Mouse (Mus musculus): Measurements from ENCODE around the gene Chrm3. TPM values are rescaled to one million over a fixed set of nuclear protein-coding genes. Genes with fewer than 3 reads are reported as not detected.
A peak's percentile ranks its signal among the peaks of the same experiment; 100 is the strongest.
"Not testable (repeated sequence)": the region's sequence is repeated elsewhere in the genome, so short reads cannot be mapped to it uniquely, and the experiment has no call there.

Gene Chrm3
- polyA plus RNA-seq (2014; fragmentation: Nextera tagmentation; extraction: Ambion mirVana) = 0.53 and 0.61 TPM in 2 replicates

DNA sequence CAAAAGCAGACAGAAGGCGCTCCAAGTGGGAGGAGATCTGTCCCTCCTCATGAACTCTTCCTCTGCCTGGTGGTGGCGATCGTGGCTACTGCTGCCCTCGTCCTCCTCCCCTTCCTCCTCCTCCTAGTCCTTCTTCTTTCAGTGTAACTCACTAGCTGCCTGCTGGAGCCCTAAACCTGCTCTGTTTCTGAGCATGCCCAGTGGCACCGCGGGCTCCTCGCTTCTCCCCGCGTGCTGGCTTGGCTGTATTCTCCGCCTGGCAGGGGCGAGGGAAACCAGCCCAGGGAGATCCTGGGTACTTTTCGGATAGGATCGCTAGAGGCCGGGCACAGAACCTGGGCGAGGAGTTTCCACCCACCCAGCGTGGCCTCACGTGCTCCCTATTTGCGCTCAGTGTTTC lies at the start of gene Chrm3:
TSS of gene Chrm3 (minus strand) at position 71 of the 400 bp plus-strand sequence.
- no peaks in the 10 kb centered on the region for H3K4me1 ChIP-seq (ENCODE audit: control insufficient read depth, insufficient read depth, low read length)
- peak; percentile 59 for DNase-seq (ENCODE audit: low spot score)
- H3K27me3 ChIP-seq (ENCODE audit: control insufficient read depth, insufficient read depth, low read length) = peaks cover 29% of the 10 kb centered on the region
- H3K4me3 ChIP-seq (ENCODE audit: low read depth, low read length) = peak within 1 kb of the TSS; percentile 53
- peak within 1 kb of the TSS; percentile 37 for H3K9ac ChIP-seq (replicated peaks; ENCODE audit: low read length)
- H3K9me3 ChIP-seq (replicated peaks; ENCODE audit: control insufficient read depth, low read length) = no peaks in the 10 kb centered on the region
- 2% methylated on average over 18 of the region's 18 CpGs for WGBS
- H3K4me2 ChIP-seq (ENCODE audit: low read depth, low read length) = peak within 1 kb of the TSS; percentile 90
- ATAC-seq (replicated peaks; ENCODE audit: insufficient number of reproducible peaks, low FRiP score, low TSS enrichment, low read depth) = peak; percentile 61
- H3K36me3 ChIP-seq (replicated peaks; ENCODE audit: control insufficient read depth, insufficient read depth, low read depth, low read length) = no peaks in the 10 kb centered on the region
- no peak within 1 kb of the TSS for H3K27ac ChIP-seq (replicated peaks; ENCODE audit: low read depth, low read length)

DNA sequence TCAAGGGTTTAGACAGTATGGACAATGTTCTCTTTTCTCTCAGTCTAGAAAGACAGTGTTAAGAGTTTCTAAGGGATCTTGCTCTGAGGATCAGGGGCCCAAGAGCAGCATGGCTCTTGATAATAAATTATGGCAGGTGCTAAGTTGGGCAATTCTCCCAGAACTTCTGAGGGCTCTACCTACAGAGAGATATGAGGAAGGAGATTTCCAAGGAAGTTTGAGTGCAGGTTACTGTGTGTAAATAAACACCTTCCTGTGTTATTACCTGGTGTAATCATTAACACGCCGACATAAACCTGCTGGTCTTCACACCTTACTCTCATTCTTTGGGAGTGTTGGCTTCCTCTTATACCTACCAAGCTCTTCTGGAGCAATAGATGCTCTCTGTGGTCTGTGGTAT lies 33.7 kb upstream of the Chrm3 start:
- Histone ChIP-seq H3K36me3 (replicated peaks; ENCODE audit: control insufficient read depth, insufficient read depth, low read depth, low read length) (no peaks in the 10 kb centered on the region), H3K9me3 (replicated peaks; ENCODE audit: control insufficient read depth, low read length) (no peaks in the 10 kb centered on the region), H3K27ac (replicated peaks; ENCODE audit: low read depth, low read length) (no peak overlapping the region), H3K9ac (replicated peaks; ENCODE audit: low read length) (no peak overlapping the region), H3K4me3 (ENCODE audit: low read depth, low read length) (no peak overlapping the region), H3K4me1 (ENCODE audit: control insufficient read depth, insufficient read depth, low read length) (no peaks in the 10 kb centered on the region), H3K27me3 (ENCODE audit: control insufficient read depth, insufficient read depth, low read length) (no peaks in the 10 kb centered on the region), H3K4me2 (ENCODE audit: low read depth, low read length) (no peak overlapping the region)
- ATAC-seq (replicated peaks; ENCODE audit: insufficient number of reproducible peaks, low FRiP score, low TSS enrichment, low read depth) (no peak), DNase-seq (ENCODE audit: low spot score) (no peak)
- 81% methylated on average over 2 of the region's 2 CpGs for WGBS

DNA sequence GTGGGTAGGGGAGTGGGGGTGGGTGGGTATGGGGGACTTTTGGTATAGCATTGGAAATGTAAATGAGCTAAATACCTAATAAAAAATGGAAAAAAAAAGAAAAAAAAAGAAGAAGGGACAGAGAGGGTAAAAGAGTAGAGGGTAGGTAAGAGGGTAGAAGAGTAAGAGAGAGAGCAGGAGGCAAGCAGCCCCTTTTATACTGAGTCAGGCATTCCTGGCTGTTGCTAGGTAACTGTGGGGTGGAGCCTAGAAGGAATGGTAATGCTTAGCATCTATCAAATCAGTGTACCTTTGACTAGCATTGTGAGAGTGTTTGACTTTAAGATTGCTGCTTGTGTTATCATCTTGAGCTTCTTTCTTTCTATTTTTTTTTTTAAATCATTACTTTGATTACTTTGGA lies 14.8 kb upstream of the Chrm3 start:
- ATAC-seq (replicated peaks; ENCODE audit: insufficient number of reproducible peaks, low FRiP score, low TSS enrichment, low read depth); H3K27ac ChIP-seq (replicated peaks; ENCODE audit: low read depth, low read length); H3K4me2 ChIP-seq (ENCODE audit: low read depth, low read length); DNase-seq (ENCODE audit: low spot score); H3K4me3 ChIP-seq (ENCODE audit: low read depth, low read length); H3K9ac ChIP-seq (replicated peaks; ENCODE audit: low read length); H3K36me3 ChIP-seq (replicated peaks; ENCODE audit: control insufficient read depth, insufficient read depth, low read depth, low read length); H3K27me3 ChIP-seq (ENCODE audit: control insufficient read depth, insufficient read depth, low read length); H3K9me3 ChIP-seq (replicated peaks; ENCODE audit: control insufficient read depth, low read length); H3K4me1 ChIP-seq (ENCODE audit: control insufficient read depth, insufficient read depth, low read length): not testable (repeated sequence)

DNA sequence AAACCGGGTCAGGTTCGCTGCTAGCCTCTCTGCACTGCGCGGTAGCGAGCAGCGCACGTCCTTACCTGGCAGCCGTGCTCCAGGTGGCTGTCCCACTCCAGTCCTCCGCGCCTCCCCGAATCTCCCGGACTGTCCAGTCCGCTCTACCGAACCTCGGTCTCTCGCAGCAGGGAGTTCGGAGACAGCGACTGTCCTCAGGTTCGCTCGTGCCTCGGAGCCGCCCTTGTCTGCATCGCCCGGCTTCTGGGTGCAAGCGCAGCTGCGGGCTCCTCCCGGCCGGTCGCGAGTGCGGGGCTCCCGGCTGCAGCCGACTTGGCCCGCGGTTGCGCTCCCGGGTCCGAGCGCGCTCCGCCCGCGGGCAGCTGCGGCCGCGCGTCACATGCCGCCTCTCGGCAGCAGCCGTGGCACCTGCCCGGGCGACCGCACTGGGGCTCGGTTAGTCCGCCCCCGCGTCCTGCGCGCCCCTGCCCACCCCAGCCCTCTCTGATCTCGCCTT lies 400 bp downstream of the Chrm3 start:
- H3K4me2 ChIP-seq (ENCODE audit: low read depth, low read length) = peak overlapping the region; percentile 90
- under 1% methylated on average over 60 of the region's 60 CpGs for WGBS
- no peaks in the 10 kb centered on the region for H3K36me3 ChIP-seq (replicated peaks; ENCODE audit: control insufficient read depth, insufficient read depth, low read depth, low read length)
- peak; percentile 33 for DNase-seq (ENCODE audit: low spot score)
- ATAC-seq (replicated peaks; ENCODE audit: insufficient number of reproducible peaks, low FRiP score, low TSS enrichment, low read depth) = 0 out of 2 replicates have a peak, but pooled peaks have one; percentile 65
- H3K4me3 ChIP-seq (ENCODE audit: low read depth, low read length) = peak overlapping the region; percentile 53
- peak overlapping the region; percentile 37 for H3K9ac ChIP-seq (replicated peaks; ENCODE audit: low read length)
- peaks cover 29% of the 10 kb centered on the region for H3K27me3 ChIP-seq (ENCODE audit: control insufficient read depth, insufficient read depth, low read length)
- H3K9me3 ChIP-seq (replicated peaks; ENCODE audit: control insufficient read depth, low read length) = no peaks in the 10 kb centered on the region
- H3K27ac ChIP-seq (replicated peaks; ENCODE audit: low read depth, low read length) = no peak overlapping the region
- H3K4me1 ChIP-seq (ENCODE audit: control insufficient read depth, insufficient read depth, low read length) = no peaks in the 10 kb centered on the region

DNA sequence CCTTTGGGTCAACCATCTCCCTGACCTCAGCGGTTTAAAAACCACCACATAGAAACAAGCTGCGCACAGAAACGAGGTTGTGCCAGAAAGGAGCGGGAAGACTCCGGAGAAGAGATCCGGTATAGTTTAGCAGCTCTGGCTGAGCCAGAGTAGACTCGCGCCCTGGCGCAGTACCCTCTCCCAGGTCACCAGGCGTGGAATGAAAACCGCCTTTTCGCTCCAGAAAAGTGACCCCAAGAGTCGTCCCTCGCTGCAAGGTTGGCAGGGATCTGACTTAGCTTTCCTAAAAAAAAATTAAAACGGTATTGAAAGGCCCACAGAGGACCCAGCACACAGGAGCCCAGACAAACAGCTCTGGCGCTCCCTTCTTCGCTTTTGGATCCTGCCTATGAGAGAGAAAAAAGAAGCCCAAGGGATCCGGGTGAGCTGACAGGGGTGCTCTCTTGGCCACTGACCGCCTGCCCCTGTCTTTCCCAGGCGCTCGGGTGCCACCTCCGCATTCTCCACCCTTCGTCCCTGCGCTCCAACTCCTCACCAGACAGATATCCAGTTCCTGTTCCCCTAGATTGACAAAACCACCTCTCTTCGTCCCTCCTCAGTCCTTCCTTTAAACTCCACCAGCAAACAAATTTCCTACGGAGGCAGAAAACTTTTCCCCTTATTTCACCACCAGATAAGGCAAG lies 990 bp downstream of the Chrm3 start:
- no peaks in the 10 kb centered on the region for H3K36me3 ChIP-seq (replicated peaks; ENCODE audit: control insufficient read depth, insufficient read depth, low read depth, low read length)
- ATAC-seq (replicated peaks; ENCODE audit: insufficient number of reproducible peaks, low FRiP score, low TSS enrichment, low read depth) = 0 out of 2 replicates have a peak, but pooled peaks have one; percentile 40
- peak overlapping the region; percentile 53 for H3K4me3 ChIP-seq (ENCODE audit: low read depth, low read length)
- peaks cover 29% of the 10 kb centered on the region for H3K27me3 ChIP-seq (ENCODE audit: control insufficient read depth, insufficient read depth, low read length)
- H3K9me3 ChIP-seq (replicated peaks; ENCODE audit: control insufficient read depth, low read length) = no peaks in the 10 kb centered on the region
- whole genome bisulfite sequencing = 3% methylated on average over 26 of the region's 26 CpGs
- H3K4me1 ChIP-seq (ENCODE audit: control insufficient read depth, insufficient read depth, low read length) = no peaks in the 10 kb centered on the region
- peak overlapping the region; percentile 32 for H3K9ac ChIP-seq (replicated peaks; ENCODE audit: low read length)
- peak overlapping the region; percentile 90 for H3K4me2 ChIP-seq (ENCODE audit: low read depth, low read length)
- H3K27ac ChIP-seq (replicated peaks; ENCODE audit: low read depth, low read length) = no peak overlapping the region
- peak; percentile 20 for DNase-seq (ENCODE audit: low spot score)

DNA sequence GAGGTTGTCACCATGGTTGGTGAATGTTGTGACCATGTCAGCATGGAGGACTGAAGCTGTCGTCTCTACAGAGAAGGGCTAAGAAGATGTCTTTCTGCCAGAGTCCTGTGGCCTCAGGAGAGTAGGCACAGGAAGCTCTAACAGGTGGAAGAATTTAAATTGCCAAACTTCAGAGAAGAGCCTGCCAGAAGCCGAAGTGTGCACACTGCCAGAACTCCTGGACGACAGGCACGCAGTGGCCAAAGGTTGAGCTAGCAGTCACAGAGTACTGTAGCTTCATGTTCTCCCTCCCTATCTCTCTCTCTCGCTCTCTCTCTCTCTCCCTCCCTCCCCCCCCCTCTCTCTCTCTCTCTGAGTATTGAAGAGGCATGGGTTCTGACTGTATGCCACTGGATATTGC lies 4.9 kb downstream of the Chrm3 start:
- Histone ChIP-seq H3K36me3 (replicated peaks; ENCODE audit: control insufficient read depth, insufficient read depth, low read depth, low read length) (no peaks in the 10 kb centered on the region), H3K9ac (replicated peaks; ENCODE audit: low read length) (no peak overlapping the region), H3K27ac (replicated peaks; ENCODE audit: low read depth, low read length) (no peak overlapping the region), H3K9me3 (replicated peaks; ENCODE audit: control insufficient read depth, low read length) (no peaks in the 10 kb centered on the region), H3K4me2 (ENCODE audit: low read depth, low read length) (no peak overlapping the region), H3K27me3 (ENCODE audit: control insufficient read depth, insufficient read depth, low read length) (peaks cover 23% of the 10 kb centered on the region), H3K4me1 (ENCODE audit: control insufficient read depth, insufficient read depth, low read length) (no peaks in the 10 kb centered on the region), H3K4me3 (ENCODE audit: low read depth, low read length) (no peak overlapping the region)
- 67% methylated on average over 5 of the region's 5 CpGs for WGBS
- DNase-seq (ENCODE audit: low spot score) = no peak
- no peak for ATAC-seq (replicated peaks; ENCODE audit: insufficient number of reproducible peaks, low FRiP score, low TSS enrichment, low read depth)

DNA sequence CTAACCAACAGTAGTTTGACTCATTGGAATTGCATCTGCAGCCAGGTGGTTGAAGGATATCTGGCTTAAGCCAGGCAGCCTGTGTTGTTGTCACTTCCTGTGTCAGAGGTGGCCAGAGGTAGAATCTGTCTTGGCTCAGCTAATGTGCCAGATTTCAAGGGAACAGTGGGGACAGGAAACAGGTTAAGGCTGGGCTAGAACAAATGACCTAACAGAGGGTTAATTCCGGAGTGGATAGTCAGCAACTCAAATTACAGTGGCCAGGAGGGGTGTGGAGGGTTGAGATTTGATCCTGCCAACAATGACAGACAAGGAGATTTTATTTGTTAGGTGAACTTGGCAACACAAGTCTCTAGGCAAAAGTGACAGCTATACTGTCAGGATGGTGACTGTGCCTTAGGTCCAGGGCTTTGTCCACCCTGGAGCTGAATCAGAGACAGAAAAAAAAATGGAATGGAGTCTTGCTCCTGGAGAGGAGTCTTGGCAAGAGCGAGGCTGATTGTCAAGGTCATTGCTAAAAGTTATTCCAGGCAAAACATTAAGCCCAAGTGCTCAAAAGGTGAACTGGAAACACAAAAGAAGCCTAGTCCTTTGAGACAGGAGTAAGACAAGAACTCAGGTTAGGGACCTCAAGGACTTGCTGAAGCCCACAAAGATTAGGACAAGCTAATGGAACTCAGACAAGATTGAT lies 5.6 kb downstream of the Chrm3 start:
- H3K27ac ChIP-seq (replicated peaks; ENCODE audit: low read depth, low read length) = no peak overlapping the region
- no peaks in the 10 kb centered on the region for H3K36me3 ChIP-seq (replicated peaks; ENCODE audit: control insufficient read depth, insufficient read depth, low read depth, low read length)
- H3K4me1 ChIP-seq (ENCODE audit: control insufficient read depth, insufficient read depth, low read length) = no peaks in the 10 kb centered on the region
- 57% methylated on average over 2 of the region's 2 CpGs for WGBS
- H3K27me3 ChIP-seq (ENCODE audit: control insufficient read depth, insufficient read depth, low read length) = peaks cover 15% of the 10 kb centered on the region
- DNase-seq (ENCODE audit: low spot score) (no peak), ATAC-seq (replicated peaks; ENCODE audit: insufficient number of reproducible peaks, low FRiP score, low TSS enrichment, low read depth) (no peak)
- no peak overlapping the region for H3K9ac ChIP-seq (replicated peaks; ENCODE audit: low read length)
- H3K9me3 ChIP-seq (replicated peaks; ENCODE audit: control insufficient read depth, low read length) = no peaks in the 10 kb centered on the region
- no peak overlapping the region for H3K4me3 ChIP-seq (ENCODE audit: low read depth, low read length)
- H3K4me2 ChIP-seq (ENCODE audit: low read depth, low read length) = no peak overlapping the region

DNA sequence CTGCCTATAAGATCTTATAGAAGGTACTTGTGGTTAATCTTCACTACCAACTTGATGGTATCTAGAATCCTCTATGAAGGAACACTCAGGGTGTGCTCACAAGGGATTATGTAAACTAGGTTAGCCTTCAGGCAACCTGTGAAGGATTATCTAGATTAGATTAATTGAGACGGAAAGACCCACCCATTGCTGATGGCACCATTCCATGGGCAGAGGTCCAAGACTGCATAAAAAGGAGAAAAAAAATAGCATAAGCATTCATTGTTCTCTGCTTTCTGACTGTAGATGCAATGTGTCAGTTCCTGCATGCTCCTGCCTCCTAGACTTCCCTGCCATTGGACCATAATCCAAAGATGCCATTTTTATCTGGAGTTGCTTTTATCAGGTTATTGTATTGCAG lies 8.5 kb downstream of the Chrm3 start:
- H3K4me3 ChIP-seq (ENCODE audit: low read depth, low read length) = no peak overlapping the region
- H3K27me3 ChIP-seq (ENCODE audit: control insufficient read depth, insufficient read depth, low read length) = no peaks in the 10 kb centered on the region
- no peak overlapping the region for H3K4me2 ChIP-seq (ENCODE audit: low read depth, low read length)
- no peak overlapping the region for H3K27ac ChIP-seq (replicated peaks; ENCODE audit: low read depth, low read length)
- 91% methylated on average over 1 of the region's 1 CpGs for WGBS
- no peak for ATAC-seq (replicated peaks; ENCODE audit: insufficient number of reproducible peaks, low FRiP score, low TSS enrichment, low read depth)
- H3K9ac ChIP-seq (replicated peaks; ENCODE audit: low read length) = no peak overlapping the region
- no peaks in the 10 kb centered on the region for H3K4me1 ChIP-seq (ENCODE audit: control insufficient read depth, insufficient read depth, low read length)
- DNase-seq (ENCODE audit: low spot score) = no peak
- H3K9me3 ChIP-seq (replicated peaks; ENCODE audit: control insufficient read depth, low read length) = no peaks in the 10 kb centered on the region
- H3K36me3 ChIP-seq (replicated peaks; ENCODE audit: control insufficient read depth, insufficient read depth, low read depth, low read length) = no peaks in the 10 kb centered on the region
